Mouse (Mus musculus) neural tube, embryonic 11.5 days (tissue): ENCODE measurements around the gene Ptp4a2. TPM values are rescaled to one million over a fixed set of nuclear protein-coding genes. Genes with fewer than 3 reads are reported as not detected.
"Not testable (repeated sequence)": the region's sequence is repeated elsewhere in the genome, so short reads cannot be mapped to it uniquely, and the experiment has no call there.

Experiments
- ATAC-seq: fragments of 200-750 bp; cut with Nextera tagmentation; 2 replicates; pipeline ENCODE4 v1.8.0; 2017; ENCODE audit warnings: moderate number of reproducible peaks, mild to moderate bottlenecking, moderate TSS enrichment, moderate library complexity; ENCODE audit not compliant: insufficient read depth, low FRiP score, low TSS enrichment
- DNase-seq: peaks from one replicate; pipeline ENCODE4 v3.0.0-alpha.2; 2015; ENCODE audit warnings: low spot score
- H3K27ac ChIP-seq: fragments of 300-500 bp; sonication (generic); 2 replicates; pipeline ENCODE4 v1.5.1; 2014; ENCODE audit warnings: low read depth, mild to moderate bottlenecking, low read length
- H3K27me3 ChIP-seq: fragments of 300-500 bp; sonication (generic); 2 replicates; pipeline ENCODE4 v1.6.1; 2014; ENCODE audit warnings: mild to moderate bottlenecking, low read length, mixed read lengths; ENCODE audit not compliant: control insufficient read depth, insufficient read depth
- H3K36me3 ChIP-seq: fragments of 300-500 bp; sonication (generic); 2 replicates; pipeline ENCODE4 v1.6.1; 2014; ENCODE audit warnings: mild to moderate bottlenecking, low read length, moderate library complexity, mixed read lengths; ENCODE audit not compliant: control insufficient read depth, insufficient read depth
- H3K4me1 ChIP-seq: fragments of 300-500 bp; sonication (generic); 2 replicates; pipeline ENCODE4 v1.6.1; 2014; ENCODE audit warnings: low read length, mixed read lengths; ENCODE audit not compliant: control insufficient read depth, insufficient read depth
- H3K4me2 ChIP-seq: fragments of 300-500 bp; sonication (generic); 2 replicates; pipeline ENCODE4 v1.6.1; 2014; ENCODE audit warnings: low read depth, mild to moderate bottlenecking, moderate library complexity
- H3K4me3 ChIP-seq: fragments of 300-500 bp; sonication (generic); 2 replicates; pipeline ENCODE4 v1.5.1; 2014; ENCODE audit warnings: low read depth, low read length
- H3K9ac ChIP-seq: fragments of 300-500 bp; sonication (generic); 2 replicates; pipeline ENCODE4 v1.6.1; 2014; ENCODE audit warnings: mild to moderate bottlenecking, low read length
- H3K9me3 ChIP-seq: fragments of 300-500 bp; sonication (generic); 2 replicates; pipeline ENCODE4 v1.6.1; 2016; ENCODE audit warnings: low read length; ENCODE audit not compliant: control insufficient read depth
- WGBS: fragments of 180-500 bp; shearing (Covaris S2); extraction: QIAGEN DNeasy Blood & Tissue Kit; methylation state at CpG from one replicate; pipeline ENCODE4 v1.1.7; 2014; 5-methylcytosine and 5-hydroxymethylcytosine counted together
- polyA plus RNA-seq: library from polyadenylated mRNA; unstranded; fragments of >200 nt; fragmentation: Nextera tagmentation; extraction: Ambion mirVana; gene quantifications from 2 replicates; pipeline ENCODE4 v1.2.1, GENCODE M21; 2014

Ptp4a2 gene
- polyA plus RNA-seq, result 316 and 317 TPM in 2 replicates

GRCm38 (mm10) chr4:129810798-129811604 lies at the start of gene Ptp4a2:
TSS of gene Ptp4a2 (plus strand) at chr4:129811219.
- DNase-seq, result peak; percentile 38
- H3K27ac ChIP-seq, result no peak within 1 kb of the TSS
- no peak for ATAC-seq

GRCm38 (mm10) chr4:129761606-129762005 lies 49.4 kb upstream of the Ptp4a2 start:
- 92% methylated on average over 12 of the region's 12 CpGs for WGBS
- no peaks in the 10 kb centered on the region for H3K4me1 ChIP-seq
- H3K4me3 ChIP-seq, result no peak overlapping the region
- no peaks in the 10 kb centered on the region for H3K9me3 ChIP-seq
- H3K27me3 ChIP-seq, result no peaks in the 10 kb centered on the region
- no peaks in the 10 kb centered on the region for H3K36me3 ChIP-seq
- DNase-seq (no peak), ATAC-seq (no peak)
- no peak overlapping the region for H3K4me2 ChIP-seq
- H3K9ac ChIP-seq, result no peak overlapping the region
- no peak overlapping the region for H3K27ac ChIP-seq

More at GRCm38 (mm10) chr4:129810798-129811604, at the start of gene Ptp4a2:
- peak within 1 kb of the TSS; percentile 46 for H3K9ac ChIP-seq
- H3K4me1 ChIP-seq, result 0 out of 2 replicates have a peak, but pooled peaks cover 2% of the 10 kb centered on the region
- WGBS, result 9% methylated on average over 35 of the region's 35 CpGs
- no peaks in the 10 kb centered on the region for H3K36me3 ChIP-seq
- peak within 1 kb of the TSS; percentile 23 for H3K4me3 ChIP-seq
- 0 out of 2 replicates have a peak, but pooled peaks cover 2% of the 10 kb centered on the region for H3K27me3 ChIP-seq
- no peaks in the 10 kb centered on the region for H3K9me3 ChIP-seq
- H3K4me2 ChIP-seq, result peak within 1 kb of the TSS; percentile 57

DNA sequence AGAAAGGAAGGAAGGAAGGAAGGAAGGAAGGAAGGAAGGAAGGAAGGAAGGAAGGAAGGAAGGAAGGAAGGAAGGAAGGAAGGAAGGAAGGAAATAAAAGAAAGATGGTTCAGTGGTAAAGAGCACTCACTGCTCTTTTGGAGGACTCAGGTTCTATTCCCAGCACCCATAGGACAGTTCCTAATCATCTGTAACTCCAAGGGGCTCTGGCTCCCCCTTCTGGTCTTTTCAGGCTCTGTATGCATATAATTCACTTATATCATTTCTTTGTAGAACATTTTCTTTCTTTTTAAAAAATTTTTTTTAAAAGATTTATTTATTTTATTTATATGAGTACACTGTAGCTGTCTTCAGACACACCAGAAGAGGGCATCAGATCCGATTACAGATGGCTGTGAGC lies 48.5 kb upstream of the Ptp4a2 start:
- not testable (repeated sequence) for H3K36me3 ChIP-seq, ATAC-seq
- 90% methylated on average over 1 of the region's 1 CpGs for WGBS

DNA sequence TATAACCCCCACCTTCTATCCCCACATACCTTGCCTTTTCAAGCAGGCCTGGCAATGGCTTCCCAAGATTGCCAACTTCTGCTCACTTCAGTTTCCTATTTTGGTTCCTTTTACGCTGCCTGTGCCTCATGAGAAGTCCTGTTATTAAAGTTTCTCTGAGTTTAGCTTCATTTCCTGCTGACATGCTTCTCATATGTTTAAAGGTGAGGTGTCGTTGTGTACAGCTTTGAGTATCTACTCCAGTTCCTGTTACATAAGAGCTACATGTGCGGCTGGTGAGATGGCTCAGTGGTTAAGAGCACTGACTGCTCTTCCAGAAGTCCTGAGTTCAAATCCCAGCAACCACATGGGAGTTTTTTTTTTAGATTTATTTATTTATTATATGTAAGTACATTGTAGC lies 45.7 kb upstream of the Ptp4a2 start:
- Histone ChIP-seq H3K4me1 (no peaks in the 10 kb centered on the region), H3K27me3 (no peaks in the 10 kb centered on the region), H3K36me3 (no peaks in the 10 kb centered on the region), H3K9me3 (no peaks in the 10 kb centered on the region), H3K27ac (no peak overlapping the region), H3K4me2 (no peak overlapping the region), H3K4me3 (no peak overlapping the region), H3K9ac (no peak overlapping the region)
- DNase-seq, result no peak
- ATAC-seq, result no peak
- 95% methylated on average over 3 of the region's 3 CpGs for WGBS

More for the DNA sequence above, 48.5 kb upstream of the Ptp4a2 start:
- H3K4me2 ChIP-seq, H3K27me3 ChIP-seq, H3K4me3 ChIP-seq, H3K4me1 ChIP-seq, H3K27ac ChIP-seq, DNase-seq, H3K9ac ChIP-seq, H3K9me3 ChIP-seq: not testable (repeated sequence)

GRCm38 (mm10) chr4:129767782-129768181 lies 43.2 kb upstream of the Ptp4a2 start:
- Histone ChIP-seq H3K4me2 (no peak overlapping the region), H3K27ac (no peak overlapping the region), H3K9me3 (no peaks in the 10 kb centered on the region), H3K36me3 (no peaks in the 10 kb centered on the region), H3K27me3 (no peaks in the 10 kb centered on the region), H3K9ac (no peak overlapping the region), H3K4me1 (peaks cover 3% of the 10 kb centered on the region; the same call in 1 of the 2 replicates), H3K4me3 (no peak overlapping the region)
- WGBS, result 90% methylated on average over 8 of the region's 8 CpGs
- DNase-seq (no peak), ATAC-seq (no peak)

DNA sequence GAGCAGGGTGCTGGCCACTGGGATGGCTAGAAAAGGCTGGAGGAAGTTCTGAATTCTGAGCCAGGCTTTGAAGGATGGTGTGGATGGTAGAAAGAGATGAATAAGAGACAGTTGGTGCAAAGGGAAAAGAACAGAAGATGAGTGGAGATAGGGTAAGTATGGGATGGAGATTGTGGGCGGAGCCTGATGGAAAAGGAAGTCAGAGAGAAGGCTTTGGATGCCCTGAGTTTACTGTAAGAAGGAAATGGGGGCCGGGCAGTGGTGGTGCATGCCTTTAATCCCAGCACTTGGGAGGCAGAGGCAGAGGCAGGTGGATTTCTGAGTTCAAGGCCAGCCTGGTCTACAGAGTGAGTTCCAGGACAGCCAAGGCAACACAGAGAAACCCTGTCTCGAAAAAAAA lies 42.3 kb upstream of the Ptp4a2 start:
- ATAC-seq, H3K27me3 ChIP-seq, H3K4me1 ChIP-seq, H3K9ac ChIP-seq, H3K36me3 ChIP-seq, DNase-seq, H3K9me3 ChIP-seq, H3K4me3 ChIP-seq, H3K4me2 ChIP-seq, H3K27ac ChIP-seq: not testable (repeated sequence)
- 86% methylated on average over 3 of the region's 3 CpGs for WGBS

DNA sequence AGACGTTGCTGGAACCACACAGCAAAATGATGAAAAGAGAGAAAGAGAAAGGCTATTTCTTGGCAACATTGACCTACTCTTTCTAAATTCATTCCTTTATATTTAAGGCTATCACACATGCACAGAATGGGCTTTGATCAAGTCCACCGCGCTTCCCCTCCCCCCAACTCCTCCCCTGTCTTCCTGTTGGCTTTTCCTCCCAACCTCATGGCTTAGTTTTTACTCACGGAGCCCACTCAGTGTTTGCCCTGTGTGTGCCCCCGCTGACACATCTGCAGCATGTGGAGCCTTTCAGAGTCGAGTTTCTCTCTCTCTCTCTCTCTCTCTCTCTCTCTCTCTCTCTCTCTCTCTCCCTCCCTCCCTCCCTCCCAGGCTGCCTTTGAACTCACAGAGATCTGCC lies 40.4 kb upstream of the Ptp4a2 start:
- Histone ChIP-seq H3K4me3 (no peak overlapping the region), H3K9me3 (no peaks in the 10 kb centered on the region), H3K9ac (no peak overlapping the region), H3K27me3 (no peaks in the 10 kb centered on the region), H3K27ac (no peak overlapping the region), H3K4me1 (peaks cover 3% of the 10 kb centered on the region; the same call in 1 of the 2 replicates), H3K36me3 (no peaks in the 10 kb centered on the region), H3K4me2 (no peak overlapping the region)
- ATAC-seq, result no peak
- 58% methylated on average over 6 of the region's 6 CpGs for WGBS
- DNase-seq, result no peak

GRCm38 (mm10) chr4:129771314-129771671 lies 39.7 kb upstream of the Ptp4a2 start:
- peaks cover 3% of the 10 kb centered on the region; the same call in 1 of the 2 replicates for H3K4me1 ChIP-seq
- H3K4me2 ChIP-seq, result peak overlapping the region; percentile 26
- H3K27ac ChIP-seq, result no peak overlapping the region
- no peak for ATAC-seq
- H3K27me3 ChIP-seq, result no peaks in the 10 kb centered on the region
- H3K4me3 ChIP-seq, result no peak overlapping the region
- no peak for DNase-seq
- WGBS, result 20% methylated on average over 7 of the region's 7 CpGs
- no peak overlapping the region for H3K9ac ChIP-seq
- H3K36me3 ChIP-seq, result no peaks in the 10 kb centered on the region
- no peaks in the 10 kb centered on the region for H3K9me3 ChIP-seq
